Mouse (Mus musculus) midbrain, embryonic 10.5 days (tissue): ENCODE results near the gene Tusc2. TPM values are rescaled to one million over a fixed set of nuclear protein-coding genes. Genes with fewer than 3 reads are reported as not detected.
A peak's percentile ranks its signal among the peaks of the same experiment; 100 is the strongest.

Experiments used
- DNase-seq: peaks from one replicate; pipeline ENCODE4 v3.0.0-alpha.2; 2017; ENCODE audit warnings: low spot score
- H3K27ac ChIP-seq: fragments of 300-500 bp; sonication (generic); replicated peaks from 2 replicates; pipeline ENCODE4 v1.5.1; 2016; ENCODE audit warnings: mild to moderate bottlenecking
- H3K27me3 ChIP-seq: fragments of 300-500 bp; sonication (generic); 2 replicates; pipeline ENCODE4 v1.6.1; 2016; ENCODE audit warnings: low read depth, mild to moderate bottlenecking; ENCODE audit not compliant: poor library complexity, severe bottlenecking
- H3K36me3 ChIP-seq: fragments of 300-500 bp; sonication (generic); 2 replicates; pipeline ENCODE4 v1.6.1; 2016; ENCODE audit warnings: mild to moderate bottlenecking, moderate library complexity
- H3K4me1 ChIP-seq: fragments of 300-500 bp; sonication (generic); 2 replicates; pipeline ENCODE4 v1.6.1; 2016
- H3K4me3 ChIP-seq: fragments of 300-500 bp; sonication (generic); 2 replicates; pipeline ENCODE4 v1.5.1; 2016; ENCODE audit warnings: mild to moderate bottlenecking, moderate library complexity
- H3K9me3 ChIP-seq: fragments of 300-500 bp; sonication (generic); replicated peaks from 2 replicates; pipeline ENCODE4 v1.6.1; 2016; ENCODE audit warnings: mild to moderate bottlenecking
- WGBS: fragments of 180-500 bp; shearing (Covaris S2); methylation state at CpG from one replicate; pipeline ENCODE4 v1.1.7; 2016; 5-methylcytosine and 5-hydroxymethylcytosine counted together
- polyA plus RNA-seq: library from polyadenylated mRNA; unstranded; fragments of >200 nt; fragmentation: Nextera tagmentation; extraction: Ambion mirVana; gene quantifications from 2 replicates; pipeline ENCODE4 v1.2.1, GENCODE M21; 2016

Tusc2 gene
- polyA plus RNA-seq: 79.2 and 84.3 TPM in 2 replicates

GRCm38 (mm10) chr9:107563029-107563581 is at the start of gene Tusc2:
Gene Tusc2, plus strand, starts transcription at chr9:107563255.
- no peaks in the 10 kb centered on the region for H3K9me3 ChIP-seq
- peaks cover 71% of the 10 kb centered on the region for H3K36me3 ChIP-seq
- peak within 1 kb of the TSS; percentile 87 for H3K27ac ChIP-seq
- peaks cover 58% of the 10 kb centered on the region for H3K4me1 ChIP-seq
- WGBS: under 1% methylated on average over 46 of the region's 46 CpGs
- peak within 1 kb of the TSS; percentile 95 for H3K4me3 ChIP-seq
- DNase-seq: peak; percentile 95
- no peaks in the 10 kb centered on the region for H3K27me3 ChIP-seq

GRCm38 (mm10) chr9:107514303-107514955 is 48.6 kb upstream of the Tusc2 start:
- H3K27me3 ChIP-seq: peaks cover 9% of the 10 kb centered on the region; the same call in 1 of the 2 replicates
- H3K27ac ChIP-seq: no peak overlapping the region
- H3K9me3 ChIP-seq: no peaks in the 10 kb centered on the region
- WGBS: 27% methylated on average over 14 of the region's 14 CpGs
- no peaks in the 10 kb centered on the region for H3K36me3 ChIP-seq
- DNase-seq: peak; percentile 86
- peaks cover 32% of the 10 kb centered on the region for H3K4me1 ChIP-seq
- H3K4me3 ChIP-seq: no peak overlapping the region

DNA sequence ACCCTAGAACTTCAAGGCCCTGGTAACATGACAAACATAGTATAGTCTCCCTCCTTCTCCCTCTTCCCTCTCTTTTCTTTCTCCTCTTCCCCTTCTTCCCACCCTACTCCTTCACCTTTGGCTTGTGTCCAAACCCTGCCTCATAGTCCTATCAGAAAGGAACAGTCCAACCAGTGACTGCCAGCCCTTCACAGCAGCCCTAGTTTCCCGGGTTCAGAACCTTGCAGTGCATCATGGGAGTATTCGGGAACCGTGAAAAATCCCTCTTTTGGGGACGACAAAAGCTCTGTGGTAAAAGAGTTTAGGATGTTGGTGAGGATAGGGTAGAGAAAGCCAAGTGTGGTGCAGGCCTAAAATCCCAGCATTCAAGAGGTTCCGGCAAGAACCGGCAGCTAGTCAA is 42.7 kb upstream of the Tusc2 start:
- Histone ChIP-seq H3K27me3 (peaks cover 32% of the 10 kb centered on the region), H3K36me3 (no peaks in the 10 kb centered on the region), H3K27ac (peak overlapping the region; percentile 2; the same call in 1 of the 2 replicates), H3K4me3 (no peak overlapping the region), H3K4me1 (peaks cover 28% of the 10 kb centered on the region), H3K9me3 (no peaks in the 10 kb centered on the region)
- WGBS: 53% methylated on average over 6 of the region's 6 CpGs
- DNase-seq: no peak

DNA sequence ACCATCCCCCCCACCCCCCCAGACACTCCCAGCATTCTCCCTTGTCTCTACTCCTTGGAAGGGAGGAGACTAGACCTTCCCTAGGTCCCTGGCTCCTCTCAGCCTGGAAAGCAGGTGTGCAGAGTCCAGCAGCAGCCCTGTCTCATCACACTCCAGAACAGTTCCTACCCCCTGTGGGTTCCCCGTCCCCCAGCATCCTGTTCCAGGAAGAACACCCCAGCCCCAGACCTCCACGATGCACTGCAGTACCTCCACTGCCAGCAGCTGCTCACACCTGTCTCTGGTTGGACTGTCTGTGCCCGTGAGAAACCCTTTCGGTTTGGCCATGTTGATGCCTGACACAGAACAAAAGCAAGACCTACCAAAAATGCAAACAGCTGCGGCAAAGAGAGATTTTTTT is 41.9 kb upstream of the Tusc2 start:
- Histone ChIP-seq H3K27ac (peak overlapping the region; percentile 49; the same call in 1 of the 2 replicates), H3K27me3 (peaks cover 41% of the 10 kb centered on the region), H3K4me3 (no peak overlapping the region), H3K4me1 (peaks cover 31% of the 10 kb centered on the region), H3K9me3 (no peaks in the 10 kb centered on the region), H3K36me3 (no peaks in the 10 kb centered on the region)
- 76% methylated on average over 5 of the region's 5 CpGs for WGBS
- DNase-seq: no peak

DNA sequence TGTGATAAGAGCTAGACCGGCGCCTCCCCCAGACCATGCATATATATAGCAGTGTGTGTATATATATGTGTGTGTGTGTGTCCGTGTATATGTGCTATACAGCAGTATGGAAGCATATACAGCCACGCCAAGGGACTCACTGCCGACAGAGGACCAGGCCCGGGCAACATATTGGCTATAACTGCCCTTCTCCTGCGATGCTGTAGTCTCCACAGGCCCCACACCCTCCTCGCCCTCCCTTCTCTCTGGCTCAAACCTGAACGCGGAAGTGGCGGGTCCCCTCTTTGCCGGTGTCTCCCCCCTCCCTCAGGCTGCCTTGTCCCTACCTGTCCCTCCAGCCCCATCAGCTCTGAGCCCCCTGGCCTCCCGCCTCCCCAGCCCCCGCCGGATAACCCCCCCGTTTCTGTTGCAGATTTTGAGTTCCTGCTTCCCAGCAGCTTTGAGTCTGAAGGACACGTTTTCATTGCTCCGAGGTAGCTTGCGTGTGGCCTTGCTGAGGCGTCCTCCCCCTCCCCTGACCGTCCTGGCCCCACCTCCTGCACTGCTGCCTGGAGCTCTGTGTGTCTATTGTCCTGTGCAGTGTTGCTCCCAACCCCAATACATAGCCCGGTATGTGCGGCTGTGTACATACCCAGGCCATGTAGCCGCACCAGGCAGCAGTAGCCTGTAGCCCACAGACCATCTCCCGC is 41.2 kb upstream of the Tusc2 start:
- peak overlapping the region; percentile 36 for H3K4me3 ChIP-seq

GRCm38 (mm10) chr9:107522400-107522711 is 40.7 kb upstream of the Tusc2 start:
- DNase-seq: no peak
- peak overlapping the region; percentile 76 for H3K27ac ChIP-seq
- 55% methylated on average over 2 of the region's 2 CpGs for WGBS
- H3K4me1 ChIP-seq: peaks cover 43% of the 10 kb centered on the region
- peaks cover 52% of the 10 kb centered on the region for H3K27me3 ChIP-seq
- H3K9me3 ChIP-seq: no peaks in the 10 kb centered on the region
- no peaks in the 10 kb centered on the region for H3K36me3 ChIP-seq
- peak overlapping the region; percentile 36 for H3K4me3 ChIP-seq

More for the DNA sequence above, 41.2 kb upstream of the Tusc2 start:
- Histone ChIP-seq H3K27ac (peak overlapping the region; percentile 76), H3K27me3 (peaks cover 47% of the 10 kb centered on the region), H3K36me3 (no peaks in the 10 kb centered on the region), H3K9me3 (no peaks in the 10 kb centered on the region), H3K4me1 (peaks cover 38% of the 10 kb centered on the region)
- 28% methylated on average over 24 of the region's 25 CpGs for WGBS
- no peak for DNase-seq

GRCm38 (mm10) chr9:107526198-107527026 is 36.6 kb upstream of the Tusc2 start:
- WGBS: 3% methylated on average over 44 of the region's 44 CpGs
- Histone ChIP-seq H3K4me1 (peaks cover 31% of the 10 kb centered on the region), H3K27ac (peak overlapping the region; percentile 52), H3K27me3 (peaks cover 75% of the 10 kb centered on the region), H3K9me3 (no peaks in the 10 kb centered on the region), H3K4me3 (peak overlapping the region; percentile 54), H3K36me3 (no peaks in the 10 kb centered on the region)
- peak; percentile 88 for DNase-seq

DNA sequence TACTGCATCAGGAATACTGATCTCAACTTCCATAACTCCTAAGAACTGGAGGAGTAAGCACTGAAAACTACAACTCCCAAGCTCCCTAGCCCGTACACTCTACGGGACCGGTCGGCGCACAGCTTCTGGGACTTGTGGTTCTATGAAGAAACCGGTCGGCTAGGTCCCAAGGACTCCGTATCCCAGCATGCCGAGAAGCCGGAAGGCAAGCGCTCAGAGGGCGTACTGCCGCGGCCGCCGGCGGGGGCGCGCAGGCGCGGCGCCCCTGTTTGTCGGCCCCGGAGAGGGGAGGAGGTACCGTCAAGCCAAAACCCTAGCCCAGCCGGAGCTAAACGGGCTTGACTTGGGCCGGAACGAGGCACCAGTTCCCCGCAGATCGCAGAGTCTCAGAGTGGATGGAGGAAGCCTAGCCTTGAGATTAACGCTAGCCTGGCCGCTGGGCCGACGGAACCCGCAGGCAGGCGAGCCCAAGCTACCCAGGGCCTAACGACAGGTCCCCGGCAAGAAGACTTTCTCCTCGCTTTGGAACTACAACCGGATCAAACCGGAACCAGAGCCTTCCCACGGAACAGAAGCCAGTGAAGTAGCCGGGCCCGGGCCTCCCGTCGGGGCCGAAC is 29.2 kb upstream of the Tusc2 start, which contains the start of gene Tmem115:
TSS of gene Tmem115 (plus strand) at position 155 of the 617 bp plus-strand sequence.
- Histone ChIP-seq H3K27me3 (0 out of 2 replicates have a peak, but pooled peaks cover 7% of the 10 kb centered on the region), H3K36me3 (peaks cover 25% of the 10 kb centered on the region), H3K4me3 (peak within 1 kb of the TSS; percentile 85), H3K27ac (peak within 1 kb of the TSS; percentile 86), H3K9me3 (no peaks in the 10 kb centered on the region), H3K4me1 (peaks cover 45% of the 10 kb centered on the region)
- WGBS: under 1% methylated on average over 48 of the region's 48 CpGs
- DNase-seq: peak; percentile 93

DNA sequence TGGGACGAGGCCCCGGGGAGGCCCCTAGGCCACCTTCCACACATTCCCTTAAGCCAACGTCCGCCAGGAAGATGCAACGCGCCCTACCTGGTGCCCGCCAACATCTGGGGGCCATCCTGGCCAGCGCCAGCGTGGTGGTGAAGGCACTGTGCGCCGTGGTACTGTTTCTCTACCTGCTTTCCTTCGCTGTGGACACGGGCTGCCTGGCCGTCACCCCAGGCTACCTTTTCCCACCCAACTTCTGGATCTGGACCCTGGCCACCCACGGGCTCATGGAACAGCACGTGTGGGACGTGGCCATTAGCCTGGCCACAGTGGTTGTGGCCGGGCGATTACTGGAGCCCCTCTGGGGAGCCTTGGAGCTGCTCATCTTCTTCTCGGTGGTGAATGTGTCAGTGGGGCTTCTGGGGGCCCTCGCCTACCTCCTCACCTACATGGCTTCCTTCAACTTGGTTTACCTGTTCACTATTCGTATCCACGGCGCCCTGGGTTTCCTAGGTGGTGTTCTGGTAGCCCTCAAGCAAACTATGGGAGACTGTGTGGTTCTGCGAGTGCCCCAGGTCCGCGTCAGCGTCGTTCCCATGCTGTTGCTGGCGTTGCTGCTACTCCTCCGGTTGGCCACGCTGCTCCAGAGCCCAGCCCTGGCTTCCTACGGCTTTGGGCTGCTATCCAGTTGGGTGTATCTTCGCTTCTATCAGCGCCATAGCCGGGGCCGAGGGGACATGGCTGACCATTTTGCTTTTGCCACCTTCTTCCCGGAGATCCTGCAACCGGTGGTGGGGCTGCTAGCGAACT is 28.4 kb upstream of the Tusc2 start:
- peak overlapping the region; percentile 85 for H3K4me3 ChIP-seq
- H3K36me3 ChIP-seq: peaks cover 32% of the 10 kb centered on the region
- WGBS: under 1% methylated on average over 40 of the region's 40 CpGs
- H3K27ac ChIP-seq: peak overlapping the region; percentile 86
- peaks cover 45% of the 10 kb centered on the region for H3K4me1 ChIP-seq
- no peaks in the 10 kb centered on the region for H3K9me3 ChIP-seq
- DNase-seq: peak; percentile 39
- 0 out of 2 replicates have a peak, but pooled peaks cover 3% of the 10 kb centered on the region for H3K27me3 ChIP-seq

GRCm38 (mm10) chr9:107538231-107538630 is 24.8 kb upstream of the Tusc2 start:
- WGBS: 92% methylated on average over 7 of the region's 7 CpGs
- no peaks in the 10 kb centered on the region for H3K27me3 ChIP-seq
- H3K36me3 ChIP-seq: peaks cover 41% of the 10 kb centered on the region
- no peaks in the 10 kb centered on the region for H3K9me3 ChIP-seq
- H3K4me3 ChIP-seq: no peak overlapping the region
- no peak overlapping the region for H3K27ac ChIP-seq
- no peak for DNase-seq
- peaks cover 67% of the 10 kb centered on the region for H3K4me1 ChIP-seq

GRCm38 (mm10) chr9:107538711-107539110 is 24.3 kb upstream of the Tusc2 start:
- Histone ChIP-seq H3K36me3 (peaks cover 46% of the 10 kb centered on the region), H3K4me3 (no peak overlapping the region), H3K27me3 (no peaks in the 10 kb centered on the region), H3K9me3 (no peaks in the 10 kb centered on the region), H3K4me1 (peaks cover 68% of the 10 kb centered on the region), H3K27ac (no peak overlapping the region)
- 96% methylated on average over 3 of the region's 3 CpGs for WGBS
- DNase-seq: no peak
